Mouse (Mus musculus) liver, adult 2 months (tissue): ENCODE measurements around the gene Atp1b3.

ENCODE experiments used
- CTCF ChIP-seq: fragments of 200-500 bp; IDR thresholded peaks from 2 replicates; pipeline ENCODE4 v1.5.1; 2011; ENCODE audit warnings: low read depth, low read length, control low read depth
- POLR2A ChIP-seq: fragments of 200-500 bp; IDR thresholded peaks from 2 replicates; pipeline ENCODE4 v1.6.1; 2011; ENCODE audit warnings: low read length, control low read depth; ENCODE audit not compliant: insufficient read depth; ENCODE audit errors: extremely low read depth

- TF ChIP-seq POLR2A, result no peak
- no peak for TF ChIP-seq CTCF
Observed at GRCm38 (mm10) chr9:96284916-96285315, 79.3 kb downstream of the Atp1b3 start.
